Mouse (Mus musculus) hindbrain, embryonic 15.5 days (tissue): ENCODE data around the gene Fxyd3. TPM values are rescaled to one million over a fixed set of nuclear protein-coding genes. Genes with fewer than 3 reads are reported as not detected.
A peak's percentile ranks its signal among the peaks of the same experiment; 100 is the strongest.

Source experiments
- ATAC-seq: fragments of 200-750 bp; cut with Nextera tagmentation; 2 replicates; pipeline ENCODE4 v1.8.0; 2017; ENCODE audit warnings: low read depth, moderate number of reproducible peaks, moderate TSS enrichment; ENCODE audit not compliant: low FRiP score
- H3K27ac ChIP-seq: fragments of 300-500 bp; sonication (generic); replicated peaks from 2 replicates; pipeline ENCODE4 v1.5.1; 2015; ENCODE audit warnings: mild to moderate bottlenecking, inconsistent platforms
- H3K27me3 ChIP-seq: fragments of 300-500 bp; sonication (generic); 2 replicates; pipeline ENCODE4 v1.6.1; 2015; ENCODE audit warnings: control low read depth, inconsistent platforms
- H3K36me3 ChIP-seq: fragments of 300-500 bp; sonication (generic); 2 replicates; pipeline ENCODE4 v1.6.1; 2015; ENCODE audit warnings: control low read depth, inconsistent platforms
- H3K4me1 ChIP-seq: fragments of 300-500 bp; sonication (generic); replicated peaks from 2 replicates; pipeline ENCODE4 v1.6.1; 2015; ENCODE audit warnings: control low read depth, inconsistent platforms
- H3K4me2 ChIP-seq: fragments of 300-500 bp; sonication (generic); 2 replicates; pipeline ENCODE4 v1.6.1; 2015; ENCODE audit warnings: moderate library complexity, mild to moderate bottlenecking, inconsistent platforms
- H3K4me3 ChIP-seq: fragments of 300-500 bp; sonication (generic); 2 replicates; pipeline ENCODE4 v1.5.1; 2015; ENCODE audit warnings: mild to moderate bottlenecking, inconsistent platforms
- H3K9ac ChIP-seq: fragments of 300-500 bp; sonication (generic); 2 replicates; pipeline ENCODE4 v1.6.1; 2015; ENCODE audit warnings: inconsistent platforms
- H3K9me3 ChIP-seq: fragments of 300-500 bp; sonication (generic); 2 replicates; pipeline ENCODE4 v1.6.1; 2016; ENCODE audit warnings: control low read depth, inconsistent platforms
- WGBS: fragments of 180-500 bp; shearing (Covaris S2); methylation state at CpG from one replicate; pipeline ENCODE4 v1.1.7; 2015; 5-methylcytosine and 5-hydroxymethylcytosine counted together
- polyA plus RNA-seq: library from polyadenylated mRNA; unstranded; fragments of >200 nt; fragmentation: Nextera tagmentation; extraction: Ambion mirVana; gene quantifications from 2 replicates; pipeline ENCODE4 v1.2.1, GENCODE M21; 2015

Fxyd3 gene
- polyA plus RNA-seq, 1 experiment from 2014 or later: 0.31 TPM

DNA sequence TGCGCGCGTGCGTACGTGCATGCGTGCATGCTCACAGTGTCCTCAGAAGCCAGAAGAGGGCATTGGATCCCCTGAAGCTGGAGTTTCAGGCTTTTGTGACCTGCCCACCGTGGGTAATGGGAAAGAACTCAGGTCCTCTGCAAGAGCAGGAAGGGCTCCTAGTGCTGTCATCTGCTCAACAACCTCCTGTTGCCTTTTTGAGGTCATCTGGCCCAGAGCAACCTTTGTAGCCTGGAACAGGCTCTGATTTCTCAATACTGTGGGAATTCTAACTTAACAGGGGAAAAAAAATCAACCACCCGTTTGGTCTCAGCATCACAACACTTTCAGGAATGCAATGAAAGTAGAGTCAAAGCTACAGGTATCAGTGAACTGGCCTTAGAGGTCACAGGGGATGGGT is 3.2 kb upstream of the Fxyd3 start:
- Histone ChIP-seq H3K36me3 (no peaks in the 10 kb centered on the region), H3K9me3 (no peaks in the 10 kb centered on the region), H3K27me3 (no peaks in the 10 kb centered on the region), H3K4me1 (no peaks in the 10 kb centered on the region), H3K27ac (no peak overlapping the region), H3K4me3 (no peak overlapping the region), H3K9ac (no peak overlapping the region), H3K4me2 (no peak overlapping the region)
- WGBS: 94% methylated on average over 8 of the region's 8 CpGs
- no peak for ATAC-seq

DNA sequence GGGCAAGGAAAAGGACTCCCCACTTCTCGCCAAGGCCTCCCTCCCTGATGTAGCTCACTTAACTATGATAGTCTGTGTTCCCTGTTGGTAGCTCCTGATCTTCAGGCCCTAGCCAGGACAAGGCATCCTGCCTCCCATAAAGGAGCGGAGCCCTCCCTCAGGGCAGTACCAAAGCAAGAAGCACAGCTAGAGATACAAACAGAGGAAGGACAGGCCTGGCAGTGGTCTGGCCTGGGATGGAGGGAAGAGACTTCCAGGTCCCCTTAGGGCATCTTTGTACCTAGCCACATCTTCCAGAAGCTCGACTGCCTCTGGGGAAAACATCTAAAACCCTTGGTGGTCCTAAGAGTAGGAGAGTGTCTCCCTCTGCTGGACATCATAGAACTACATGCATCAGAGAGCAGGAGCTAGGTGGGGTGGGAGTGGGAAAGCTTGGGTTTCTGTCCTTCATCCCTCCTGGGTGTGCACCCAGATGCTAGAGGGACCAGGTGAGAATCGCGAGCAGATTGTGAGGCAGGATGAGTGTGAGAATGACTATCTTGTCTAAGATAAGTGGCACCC is 1.5 kb upstream of the Fxyd3 start:
- no peak for ATAC-seq
- Histone ChIP-seq H3K36me3 (no peaks in the 10 kb centered on the region), H3K4me2 (no peak overlapping the region), H3K9me3 (no peaks in the 10 kb centered on the region), H3K4me1 (no peaks in the 10 kb centered on the region), H3K27me3 (no peaks in the 10 kb centered on the region), H3K9ac (no peak overlapping the region), H3K4me3 (no peak overlapping the region), H3K27ac (no peak overlapping the region)
- 41% methylated on average over 5 of the region's 5 CpGs for WGBS

DNA sequence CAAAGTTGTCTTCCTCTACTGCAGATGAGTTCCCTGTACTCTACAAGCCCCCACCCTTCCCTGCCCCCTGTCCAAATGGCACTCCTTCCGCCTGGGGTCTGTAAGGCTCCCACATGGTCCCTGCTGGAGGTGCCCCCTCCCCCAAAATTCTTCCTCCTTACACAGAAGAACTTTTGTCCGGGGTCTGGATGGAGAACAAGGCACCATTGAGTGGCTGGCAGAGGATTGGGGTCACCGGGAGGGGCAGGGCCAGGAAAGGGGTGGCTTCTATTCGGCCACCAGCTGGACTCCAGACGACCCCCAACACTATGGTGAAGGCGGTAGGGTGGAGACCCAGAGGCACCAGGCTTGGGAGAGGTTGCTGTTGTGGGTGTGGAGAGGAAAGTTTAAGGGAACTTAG is 966 bp upstream of the Fxyd3 start:
- no peaks in the 10 kb centered on the region for H3K4me1 ChIP-seq
- no peaks in the 10 kb centered on the region for H3K36me3 ChIP-seq
- no peaks in the 10 kb centered on the region for H3K9me3 ChIP-seq
- WGBS: 45% methylated on average over 6 of the region's 6 CpGs
- H3K27me3 ChIP-seq: no peaks in the 10 kb centered on the region
- no peak overlapping the region for H3K4me2 ChIP-seq
- peak; percentile 68; the same call in 1 of the 2 replicates for ATAC-seq
- H3K27ac ChIP-seq: no peak overlapping the region
- H3K9ac ChIP-seq: no peak overlapping the region
- H3K4me3 ChIP-seq: no peak overlapping the region

DNA sequence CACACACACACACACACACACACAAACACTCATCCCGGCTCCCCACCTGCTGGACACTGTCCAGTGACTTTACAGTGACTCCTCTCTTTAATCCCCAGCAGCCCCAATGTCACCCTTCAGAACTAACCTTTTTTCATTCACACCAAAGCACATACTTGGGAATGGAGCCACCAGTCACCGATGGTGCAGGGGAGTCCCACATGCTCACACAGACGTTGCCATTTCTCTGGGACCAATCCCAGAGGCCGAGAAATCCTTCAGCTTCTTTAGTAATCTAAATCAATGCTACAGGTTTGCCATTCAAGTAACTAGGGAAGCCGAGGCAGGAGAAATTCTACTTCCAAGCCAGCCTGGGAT is 1.8 kb downstream of the Fxyd3 start:
- WGBS: 76% methylated on average over 5 of the region's 5 CpGs
- Histone ChIP-seq H3K27ac (no peak overlapping the region), H3K4me1 (no peaks in the 10 kb centered on the region), H3K4me2 (no peak overlapping the region), H3K4me3 (no peak overlapping the region), H3K9me3 (no peaks in the 10 kb centered on the region), H3K9ac (no peak overlapping the region), H3K27me3 (no peaks in the 10 kb centered on the region), H3K36me3 (no peaks in the 10 kb centered on the region)
- ATAC-seq: no peak

DNA sequence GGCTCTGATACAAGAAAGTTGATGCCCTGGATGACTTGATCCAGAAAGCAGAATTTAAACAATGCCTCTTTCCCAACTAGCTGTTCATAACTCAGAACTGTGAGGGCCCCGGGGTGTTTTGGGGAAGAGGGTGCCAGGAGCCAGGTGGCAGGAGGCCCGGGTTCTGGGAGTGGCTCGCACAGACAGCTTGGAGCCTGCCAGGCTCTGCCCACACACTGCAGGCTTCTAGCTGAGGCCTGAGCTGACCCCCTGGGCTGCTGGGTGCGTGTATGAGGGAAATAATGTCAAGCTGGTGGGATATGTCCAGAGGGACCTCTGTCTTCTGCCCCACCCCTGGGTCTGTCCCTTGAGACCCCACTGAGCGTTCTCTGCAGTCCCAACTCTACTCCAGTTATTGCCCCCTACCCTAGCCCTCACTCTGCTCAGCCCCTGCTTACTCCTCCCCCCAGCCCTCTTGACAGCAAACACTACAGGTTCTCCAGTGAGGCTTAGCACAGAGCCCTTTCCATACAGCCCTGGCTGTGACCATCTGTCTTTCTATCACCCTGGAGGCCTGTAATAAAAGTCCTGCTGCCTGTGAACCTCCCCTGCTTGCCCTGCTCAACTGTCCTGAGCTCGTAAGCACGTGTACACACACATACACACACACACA is 2.3 kb downstream of the Fxyd3 start:
- no peak overlapping the region for H3K9ac ChIP-seq
- H3K4me1 ChIP-seq: no peaks in the 10 kb centered on the region
- no peak overlapping the region for H3K4me3 ChIP-seq
- no peak for ATAC-seq
- H3K9me3 ChIP-seq: no peaks in the 10 kb centered on the region
- H3K36me3 ChIP-seq: no peaks in the 10 kb centered on the region
- WGBS: 65% methylated on average over 7 of the region's 7 CpGs
- no peak overlapping the region for H3K4me2 ChIP-seq
- H3K27ac ChIP-seq: no peak overlapping the region
- no peaks in the 10 kb centered on the region for H3K27me3 ChIP-seq

DNA sequence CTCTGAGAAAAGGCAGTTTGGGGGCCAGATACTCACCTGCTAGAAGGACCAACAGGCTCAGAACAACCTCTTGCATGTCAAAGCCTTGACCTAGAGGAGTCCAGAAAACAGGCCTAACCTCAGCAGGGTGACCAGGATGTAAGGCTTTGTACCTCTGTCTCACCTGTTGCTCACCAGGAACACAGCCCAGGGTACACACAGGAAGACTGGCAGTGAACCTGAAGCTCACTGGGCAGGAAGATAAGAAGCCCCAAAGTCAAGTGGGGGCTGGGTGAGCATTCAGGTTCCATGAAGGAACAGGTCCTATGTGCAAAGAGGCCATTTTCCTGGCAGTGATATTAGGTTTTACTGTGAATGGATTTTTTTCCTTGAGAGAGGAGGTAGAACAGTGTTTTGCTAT is 3.0 kb downstream of the Fxyd3 start:
- H3K4me2 ChIP-seq: no peak overlapping the region
- no peak overlapping the region for H3K4me3 ChIP-seq
- H3K4me1 ChIP-seq: no peaks in the 10 kb centered on the region
- no peaks in the 10 kb centered on the region for H3K36me3 ChIP-seq
- H3K9me3 ChIP-seq: no peaks in the 10 kb centered on the region
- no peak overlapping the region for H3K27ac ChIP-seq
- H3K27me3 ChIP-seq: no peaks in the 10 kb centered on the region
- no peak overlapping the region for H3K9ac ChIP-seq
- ATAC-seq: no peak

DNA sequence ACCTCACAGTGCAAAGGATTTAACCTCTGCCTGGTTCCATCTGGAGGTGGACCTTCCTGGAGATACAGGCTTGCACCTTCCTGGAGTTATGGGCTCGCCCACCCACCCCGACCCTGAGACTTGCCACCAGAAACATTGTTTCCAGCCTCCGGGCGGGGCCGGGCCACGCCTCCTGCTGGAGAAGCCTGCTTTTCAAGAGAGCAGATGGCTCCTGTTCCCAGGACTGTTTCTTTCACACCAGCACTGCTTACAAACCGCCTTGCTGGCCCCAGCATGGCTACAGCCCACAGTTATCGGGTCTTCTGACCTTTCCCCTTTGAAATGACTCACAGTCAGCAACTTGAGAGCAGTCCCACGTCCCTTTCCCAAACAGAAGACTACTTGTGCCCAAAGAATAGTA is 4.2 kb downstream of the Fxyd3 start:
- H3K9me3 ChIP-seq: no peaks in the 10 kb centered on the region
- H3K27me3 ChIP-seq: no peaks in the 10 kb centered on the region
- no peak overlapping the region for H3K4me3 ChIP-seq
- H3K9ac ChIP-seq: no peak overlapping the region
- ATAC-seq: no peak
- H3K27ac ChIP-seq: no peak overlapping the region
- no peaks in the 10 kb centered on the region for H3K36me3 ChIP-seq
- WGBS: 35% methylated on average over 9 of the region's 9 CpGs
- no peak overlapping the region for H3K4me2 ChIP-seq
- no peaks in the 10 kb centered on the region for H3K4me1 ChIP-seq

DNA sequence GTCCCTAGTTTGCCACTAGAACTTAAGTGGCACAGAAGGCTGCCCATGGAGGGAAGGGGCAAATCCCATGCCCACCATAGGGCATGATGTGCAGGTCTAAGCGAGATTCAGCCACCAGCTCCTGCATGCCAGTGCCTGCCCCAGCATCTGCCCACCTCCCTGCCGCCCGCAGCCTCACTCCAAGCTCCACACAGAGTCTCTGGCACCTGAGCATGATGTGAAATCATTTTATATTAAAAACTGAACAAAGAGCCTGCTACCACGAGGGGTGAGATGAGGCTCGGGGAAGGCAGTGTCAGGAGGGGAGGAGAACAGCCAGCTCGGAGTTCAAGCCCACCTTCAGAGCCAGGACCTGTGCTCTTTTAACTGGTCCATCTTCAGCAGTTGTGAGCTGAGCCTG is 6.2 kb downstream of the Fxyd3 start:
- H3K4me1 ChIP-seq: no peaks in the 10 kb centered on the region
- no peak overlapping the region for H3K9ac ChIP-seq
- no peak overlapping the region for H3K4me2 ChIP-seq
- H3K4me3 ChIP-seq: no peak overlapping the region
- 83% methylated on average over 6 of the region's 6 CpGs for WGBS
- ATAC-seq: no peak
- no peaks in the 10 kb centered on the region for H3K27me3 ChIP-seq
- no peaks in the 10 kb centered on the region for H3K36me3 ChIP-seq
- no peak overlapping the region for H3K27ac ChIP-seq
- no peaks in the 10 kb centered on the region for H3K9me3 ChIP-seq

DNA sequence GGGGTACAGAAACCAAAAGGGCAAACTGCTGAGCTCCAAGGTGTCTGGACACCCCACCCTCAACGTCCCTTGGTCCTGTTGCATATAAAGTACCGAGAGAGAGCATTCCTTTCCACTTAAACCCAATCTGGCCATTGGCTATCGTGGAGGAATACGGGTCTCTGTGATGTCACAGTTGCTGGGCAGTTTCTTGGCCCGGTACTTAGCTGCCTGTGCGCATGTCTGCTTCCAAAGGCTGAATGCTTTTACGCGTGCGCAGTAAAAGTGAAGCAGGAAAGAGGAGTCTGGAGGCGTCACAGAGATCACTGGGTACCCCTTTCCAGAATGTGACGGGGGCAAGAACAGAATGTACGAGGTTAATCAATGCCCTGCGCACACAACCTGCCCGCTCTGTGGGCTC is 7.0 kb downstream of the Fxyd3 start:
- Histone ChIP-seq H3K4me3 (no peak overlapping the region), H3K27ac (no peak overlapping the region), H3K4me1 (no peaks in the 10 kb centered on the region), H3K9me3 (no peaks in the 10 kb centered on the region), H3K9ac (no peak overlapping the region), H3K36me3 (no peaks in the 10 kb centered on the region), H3K4me2 (no peak overlapping the region), H3K27me3 (no peaks in the 10 kb centered on the region)
- ATAC-seq: no peak
- WGBS: 89% methylated on average over 14 of the region's 14 CpGs

DNA sequence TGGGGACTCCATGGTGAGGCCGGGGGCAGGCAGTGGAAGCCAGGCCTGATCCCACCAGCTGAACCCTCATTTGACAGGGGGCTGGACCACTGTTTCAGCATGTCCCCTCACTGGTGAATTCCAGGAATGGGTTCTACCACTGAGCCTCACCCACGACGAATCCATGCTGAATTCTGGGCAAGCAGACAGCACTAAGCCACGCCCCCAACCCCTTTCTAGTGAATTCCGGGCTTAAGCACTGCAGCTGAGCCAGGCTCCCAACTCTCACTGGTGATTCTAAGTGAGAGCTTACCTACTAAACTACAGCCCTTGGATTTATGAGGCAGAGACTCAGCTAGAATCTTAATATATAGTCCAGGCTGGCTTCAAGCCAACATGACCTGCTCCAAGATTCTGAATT is 8.7 kb downstream of the Fxyd3 start:
- H3K27me3 ChIP-seq: no peaks in the 10 kb centered on the region
- no peaks in the 10 kb centered on the region for H3K9me3 ChIP-seq
- no peaks in the 10 kb centered on the region for H3K4me1 ChIP-seq
- no peaks in the 10 kb centered on the region for H3K36me3 ChIP-seq
- H3K4me3 ChIP-seq: no peak overlapping the region
- no peak overlapping the region for H3K4me2 ChIP-seq
- WGBS: 38% methylated on average over 5 of the region's 5 CpGs
- no peak overlapping the region for H3K27ac ChIP-seq
- no peak overlapping the region for H3K9ac ChIP-seq
- ATAC-seq: no peak

DNA sequence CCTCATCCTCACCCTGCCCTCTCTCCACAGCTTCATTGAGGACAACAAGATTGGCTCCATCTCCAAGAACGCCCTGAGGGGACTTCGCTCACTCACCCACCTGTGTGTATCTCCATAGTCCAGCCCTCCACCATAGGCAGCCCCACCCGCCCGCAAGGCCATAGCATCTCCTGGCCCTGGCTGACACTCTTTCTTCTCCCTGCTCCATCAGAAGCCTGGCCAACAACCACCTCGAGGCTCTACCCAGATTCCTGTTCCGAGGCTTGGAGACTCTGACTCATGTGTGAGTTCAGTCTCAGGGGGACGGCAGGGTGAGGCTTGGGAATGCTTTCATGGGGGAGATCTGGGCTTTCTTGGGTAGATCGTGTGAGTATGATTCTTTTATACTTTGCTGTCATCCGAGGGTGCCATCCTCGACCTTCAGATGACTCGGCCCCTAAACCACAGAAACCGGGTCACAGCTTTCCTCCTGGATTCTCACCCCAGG is 13.4 kb downstream of the Fxyd3 start:
- no peaks in the 10 kb centered on the region for H3K4me1 ChIP-seq
- no peaks in the 10 kb centered on the region for H3K27me3 ChIP-seq
- H3K9ac ChIP-seq: no peak overlapping the region
- no peak overlapping the region for H3K4me3 ChIP-seq
- no peak overlapping the region for H3K4me2 ChIP-seq
- H3K36me3 ChIP-seq: no peaks in the 10 kb centered on the region
- no peak overlapping the region for H3K27ac ChIP-seq
- 90% methylated on average over 12 of the region's 12 CpGs for WGBS
- ATAC-seq: no peak
- H3K9me3 ChIP-seq: no peaks in the 10 kb centered on the region

DNA sequence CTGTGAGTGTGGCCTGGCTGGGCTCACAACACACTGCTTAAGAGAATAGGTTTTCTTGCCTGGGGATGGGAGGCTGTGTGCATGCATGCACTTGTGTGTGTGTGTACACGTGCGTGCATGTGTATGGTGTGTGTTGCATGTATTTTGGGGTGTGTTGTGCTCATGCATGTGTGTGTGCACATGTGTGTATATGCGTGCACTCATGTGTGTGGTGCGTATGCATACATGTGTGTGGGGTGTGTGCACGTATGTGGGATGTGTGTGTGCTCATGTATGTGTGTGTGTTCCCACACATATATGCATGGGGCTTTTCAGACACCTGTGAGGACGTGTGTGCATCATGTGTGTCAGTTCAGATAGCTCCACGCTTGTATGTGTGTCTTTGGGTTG is 15.9 kb downstream of the Fxyd3 start:
- H3K4me3 ChIP-seq: no peak overlapping the region
- H3K9ac ChIP-seq: no peak overlapping the region
- H3K27ac ChIP-seq: no peak overlapping the region
- no peak overlapping the region for H3K4me2 ChIP-seq
- H3K27me3 ChIP-seq: no peaks in the 10 kb centered on the region
- no peak for ATAC-seq
- WGBS: 92% methylated on average over 7 of the region's 7 CpGs
- no peaks in the 10 kb centered on the region for H3K9me3 ChIP-seq
- H3K4me1 ChIP-seq: no peaks in the 10 kb centered on the region
- no peaks in the 10 kb centered on the region for H3K36me3 ChIP-seq
